In genomic region chr17:6803614-6804013, GRCm38 (mm10) we compare ENCODE assay signal across 16 mouse cellular contexts. TPM values are rescaled to one million over a fixed set of nuclear protein-coding genes. Genes with fewer than 3 reads are reported as not detected.
DNase-seq lines count a peak whose midpoint lies in the region; ATAC-seq lines count a peak whose summit lies in the region.
"Had no signal": no experiment of that assay in that cellular context is flagged by ENCODE, and none has a peak within 500 bp of the region (broad histone marks: within the 10 kb centered on the region; RNA-seq: fewer than 3 reads in every experiment).

No protein-coding gene starts in this region.

- no peak overlapping the region for H3K4me3 ChIP-seq in lung, embryonic 16.5 days (ENCODE audit: low read length)
- no peak overlapping the region for H3K4me3 ChIP-seq in liver, embryonic 16.5 days (ENCODE audit: low read depth, low read length)
- H3K4me3 ChIP-seq in heart, embryonic 12.5 days = no peak overlapping the region
- H3K4me3 ChIP-seq: embryonic facial prominence, embryonic 12.5 days; forebrain, embryonic 12.5 days had no signal

- H3K4me1 ChIP-seq in lung, embryonic 16.5 days (replicated peaks; ENCODE audit: control insufficient read depth, insufficient read depth, low read length) = peaks cover 15% of the 10 kb centered on the region; the same call in 1 of the 2 replicates
- H3K4me1 ChIP-seq in liver, embryonic 16.5 days (ENCODE audit: control insufficient read depth, low read depth, low read length) = peaks cover 28% of the 10 kb centered on the region
- 0 out of 2 replicates have a peak, but pooled peaks cover 7% of the 10 kb centered on the region for H3K4me1 ChIP-seq in heart, embryonic 12.5 days (replicated peaks)
- H3K4me1 ChIP-seq: embryonic facial prominence, embryonic 12.5 days had no signal

- ATAC-seq in lung, embryonic 16.5 days (ENCODE audit: low read depth) = peak; percentile 56
- ATAC-seq in granulocyte monocyte progenitor cell, adult 5-6 weeks (replicated peaks; ENCODE audit: poor library complexity, severe bottlenecking) = peak; percentile 59
- ATAC-seq in liver, embryonic 16.5 days (ENCODE audit: low read depth) = no peak
- ATAC-seq in heart, embryonic 12.5 days (ENCODE audit: insufficient number of reproducible peaks, low FRiP score) = no peak
- ATAC-seq: activated CD4-positive, CD25-positive, alpha-beta regulatory T cell, adult 4 months; forebrain, embryonic 16.5 days had no signal

- H3K27ac ChIP-seq in lung, embryonic 16.5 days (ENCODE audit: low read length) = peak overlapping the region; percentile 22; the same call in 1 of the 2 replicates
- peak overlapping the region; percentile 92 for H3K27ac ChIP-seq in liver, embryonic 16.5 days (ENCODE audit: low read length)
- H3K27ac ChIP-seq in heart, embryonic 12.5 days (ENCODE audit: poor library complexity, severe bottlenecking) = no peak overlapping the region
- H3K27ac ChIP-seq: embryonic facial prominence, embryonic 12.5 days; forebrain, embryonic 12.5 days; hindbrain, embryonic 14.5 days had no signal

- intact Hi-C loops in heart, postnatal 14 days (cut with DNase I) = no loop called here

- WGBS in lung, embryonic 16.5 days = 62% methylated on average over 1 of the region's 1 CpGs
- 93% methylated on average over 1 of the region's 1 CpGs for whole genome bisulfite sequencing in liver, embryonic 16.5 days (ENCODE audit: insufficient replicate concordance)
- 87% methylated on average over 1 of the region's 1 CpGs for WGBS in heart, embryonic 12.5 days

- no peak for DNase-seq in lung, postnatal 4 days
- peak; percentile 21 for DNase-seq in NIH3T3 (ENCODE audit: low read depth)
- no peak for DNase-seq in heart, postnatal 14 days
- DNase-seq: adrenal gland, postnatal 14 days; gastrocnemius, postnatal 25 days; heart, adult 11 months; heart, postnatal 10 days had no signal

- H3K9me3 ChIP-seq in lung, embryonic 16.5 days (ENCODE audit: control insufficient read depth, low read length) = peaks cover 4% of the 10 kb centered on the region; the same call in 1 of the 2 replicates
- H3K9me3 ChIP-seq in liver, embryonic 16.5 days (replicated peaks; ENCODE audit: control insufficient read depth, low read length) = 0 out of 2 replicates have a peak, but pooled peaks cover 4% of the 10 kb centered on the region
- H3K9me3 ChIP-seq in heart, embryonic 12.5 days (replicated peaks) = peaks cover 10% of the 10 kb centered on the region; the same call in 1 of the 2 replicates
- H3K9me3 ChIP-seq: embryonic facial prominence, embryonic 12.5 days had no signal

- no peak overlapping the region for H3K4me2 ChIP-seq in lung, embryonic 16.5 days (ENCODE audit: low read depth, low read length)
- H3K4me2 ChIP-seq in liver, embryonic 16.5 days (ENCODE audit: low read depth, low read length) = no peak overlapping the region
- no peak overlapping the region for H3K4me2 ChIP-seq in heart, embryonic 12.5 days
- H3K4me2 ChIP-seq: embryonic facial prominence, embryonic 12.5 days; forebrain, embryonic 12.5 days; hindbrain, embryonic 14.5 days had no signal

- no peaks in the 10 kb centered on the region for H3K36me3 ChIP-seq in lung, embryonic 16.5 days (ENCODE audit: control insufficient read depth, insufficient read depth, low read length)
- no peaks in the 10 kb centered on the region for H3K36me3 ChIP-seq in liver, embryonic 16.5 days (ENCODE audit: control insufficient read depth, insufficient read depth)
- 0 out of 2 replicates have a peak, but pooled peaks cover 3% of the 10 kb centered on the region for H3K36me3 ChIP-seq in heart, embryonic 12.5 days
- H3K36me3 ChIP-seq: embryonic facial prominence, embryonic 12.5 days; forebrain, embryonic 12.5 days had no signal

- H3K9ac ChIP-seq in lung, embryonic 16.5 days (ENCODE audit: low read length) = no peak overlapping the region
- H3K9ac ChIP-seq in liver, embryonic 16.5 days (ENCODE audit: low read depth, low read length) = no peak overlapping the region
- no peak overlapping the region for H3K9ac ChIP-seq in heart, embryonic 12.5 days
- H3K9ac ChIP-seq: embryonic facial prominence, embryonic 12.5 days; forebrain, embryonic 12.5 days; hindbrain, embryonic 14.5 days had no signal

- no peaks in the 10 kb centered on the region for H3K27me3 ChIP-seq in lung, embryonic 16.5 days (ENCODE audit: control insufficient read depth, insufficient read depth, low read depth, low read length)
- H3K27me3 ChIP-seq in liver, embryonic 16.5 days (ENCODE audit: control insufficient read depth, insufficient read depth, low read depth, low read length) = no peaks in the 10 kb centered on the region
- H3K27me3 ChIP-seq in heart, embryonic 12.5 days (replicated peaks) = no peaks in the 10 kb centered on the region
- H3K27me3 ChIP-seq: embryonic facial prominence, embryonic 12.5 days; forebrain, embryonic 12.5 days had no signal

RNA-seq across cellular contexts. Expression of gene Ezr, which starts 21.0 kb away (rescaled TPM):
- polyA plus RNA-seq in lung, embryonic 16.5 days (2015; fragmentation: Nextera tagmentation; extraction: Ambion mirVana) = 154 and 168 TPM in 2 replicates
- 44.2 and 55.0 TPM in 2 replicates for total RNA-seq in granulocyte monocyte progenitor cell, adult 5-6 weeks (2014; fragmentation: Nextera tagmentation)
- 99.7 and 110 TPM in 2 replicates for total RNA-seq in granulocyte monocyte progenitor cell, adult 5-6 weeks (2017)
- polyA plus RNA-seq in liver, embryonic 16.5 days (2015; fragmentation: Nextera tagmentation; extraction: Ambion mirVana) = 43.3 and 44.1 TPM in 2 replicates
- 10 to 100 TPM; 48.8 to 56.9 TPM for total RNA-seq in heart, postnatal 14 days (2021)
- polyA plus RNA-seq in heart, embryonic 12.5 days (2016; fragmentation: Nextera tagmentation; extraction: Ambion mirVana) = 119 and 124 TPM in 2 replicates

Comparison
In these comparisons a context has a peak if more than half of its experiments do, and no peak if none do; other contexts are left out.
1. ATAC-seq: peak in lung, embryonic 16.5 days (single experiment) and granulocyte monocyte progenitor cell, adult 5-6 weeks (single experiment); none in liver, embryonic 16.5 days (single experiment) and heart, embryonic 12.5 days (single experiment).